Mouse (Mus musculus) thymus, adult 2 months (tissue): ENCODE measurements around the gene Rab24. TPM values are rescaled to one million over a fixed set of nuclear protein-coding genes. Genes with fewer than 3 reads are reported as not detected.
A peak's percentile ranks its signal among the peaks of the same experiment; 100 is the strongest.

ENCODE experiments used
- DNase-seq: peaks from one replicate; pipeline ENCODE4 v3.0.0; 2021
- H3K27ac ChIP-seq: fragments of 200-500 bp; 2 replicates; pipeline ENCODE4 v1.5.1; 2012; ENCODE audit warnings: low read length, control low read depth; ENCODE audit not compliant: control insufficient read depth, insufficient read depth
- H3K27me3 ChIP-seq: fragments of 200-500 bp; 2 replicates; pipeline ENCODE4 v1.6.1; 2012; ENCODE audit warnings: mild to moderate bottlenecking, low read length, moderate library complexity, mixed read lengths; ENCODE audit not compliant: control insufficient read depth, insufficient read depth
- H3K36me3 ChIP-seq: fragments of 200-500 bp; 2 replicates; pipeline ENCODE4 v1.6.1; 2012; ENCODE audit warnings: mild to moderate bottlenecking, low read length, moderate library complexity; ENCODE audit not compliant: control insufficient read depth, insufficient read depth
- H3K4me1 ChIP-seq: fragments of 200-500 bp; replicated peaks from 2 replicates; pipeline ENCODE4 v1.6.1; 2012; ENCODE audit warnings: low read length; ENCODE audit not compliant: control insufficient read depth, insufficient read depth
- H3K4me3 ChIP-seq: fragments of 200-500 bp; 2 replicates; pipeline ENCODE4 v1.5.1; 2012; ENCODE audit warnings: mild to moderate bottlenecking, low read length, control low read depth, moderate library complexity; ENCODE audit not compliant: control insufficient read depth, insufficient read depth
- CTCF ChIP-seq: fragments of 200-500 bp; IDR thresholded peaks from 2 replicates; pipeline ENCODE4 v1.5.1; 2012; ENCODE audit warnings: mild to moderate bottlenecking, control low read depth, low read length, moderate library complexity, borderline replicate concordance; ENCODE audit not compliant: control insufficient read depth, poor library complexity, insufficient read depth; ENCODE audit errors: extremely low read depth
- POLR2A ChIP-seq: fragments of 200-500 bp; IDR thresholded peaks from 2 replicates; pipeline ENCODE4 v1.6.1; 2012; ENCODE audit warnings: mild to moderate bottlenecking, low read length, control low read depth, moderate library complexity; ENCODE audit not compliant: control insufficient read depth, poor library complexity, insufficient read depth; ENCODE audit errors: extremely low read depth
- WGBS: fragments of 180-500 bp; shearing (Covaris S2); methylation state at CpG from one replicate; pipeline ENCODE4 v1.1.7; 2018; 5-methylcytosine and 5-hydroxymethylcytosine counted together
- polyA plus RNA-seq: library from polyadenylated mRNA; depleted of rRNA; stranded (reverse); fragments of >200 nt; gene quantifications from 2 replicates; pipeline ENCODE4 v1.2.3, GENCODE M21; 2012; rRNA removed

Gene Rab24
- polyA plus RNA-seq, result 112 and 119 TPM in 2 replicates

DNA sequence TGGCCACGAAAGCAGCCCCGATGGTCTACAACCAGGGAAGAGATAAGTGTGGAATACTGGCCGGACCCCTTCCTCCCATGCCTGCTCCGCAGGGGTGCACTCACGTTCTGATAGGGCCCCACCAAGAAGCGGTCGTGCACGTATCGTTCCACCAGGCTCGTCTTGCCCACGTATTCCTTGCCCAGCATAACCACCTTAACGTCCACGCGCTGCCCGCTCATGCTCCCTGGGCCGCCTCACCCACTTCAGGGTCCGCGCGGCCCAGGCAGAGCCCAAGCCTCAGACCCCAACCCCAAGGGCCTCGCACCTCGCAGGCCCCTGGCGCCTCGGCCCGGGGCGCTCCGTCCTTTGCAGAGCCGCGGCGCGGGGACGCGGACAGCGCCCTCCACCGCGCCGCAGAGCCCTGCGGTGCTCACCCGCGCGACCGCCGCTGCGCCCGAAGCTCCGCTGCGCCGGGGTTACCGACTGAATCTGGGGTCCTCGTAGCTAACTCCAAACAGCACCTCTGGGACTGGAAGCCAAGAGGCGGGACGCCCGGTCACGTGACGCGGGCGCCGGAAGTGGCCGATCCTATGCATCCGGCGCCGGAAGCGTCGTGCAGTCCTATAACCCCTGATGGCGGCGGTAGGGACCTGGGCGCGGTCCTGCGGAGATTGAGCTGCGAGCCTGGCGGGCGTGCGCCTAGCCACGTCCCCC lies at the start of gene Rab24:
Gene Rab24 (minus strand): TSS at position 513 of the 696 bp plus-strand sequence.
- peaks cover 20% of the 10 kb centered on the region for H3K4me1 ChIP-seq
- peak; percentile 79; the same call in 1 of the 2 replicates for TF ChIP-seq POLR2A
- 0 out of 2 replicates have a peak, but pooled peaks have one; percentile 32 for TF ChIP-seq CTCF
- H3K27ac ChIP-seq, result peak within 1 kb of the TSS; percentile 9; the same call in 1 of the 2 replicates
- H3K36me3 ChIP-seq, result peaks cover 24% of the 10 kb centered on the region
- no peaks in the 10 kb centered on the region for H3K27me3 ChIP-seq
- DNase-seq, result peak; percentile 89
- H3K4me3 ChIP-seq, result peak within 1 kb of the TSS; percentile 76
- under 1% methylated on average over 72 of the region's 73 CpGs for WGBS

DNA sequence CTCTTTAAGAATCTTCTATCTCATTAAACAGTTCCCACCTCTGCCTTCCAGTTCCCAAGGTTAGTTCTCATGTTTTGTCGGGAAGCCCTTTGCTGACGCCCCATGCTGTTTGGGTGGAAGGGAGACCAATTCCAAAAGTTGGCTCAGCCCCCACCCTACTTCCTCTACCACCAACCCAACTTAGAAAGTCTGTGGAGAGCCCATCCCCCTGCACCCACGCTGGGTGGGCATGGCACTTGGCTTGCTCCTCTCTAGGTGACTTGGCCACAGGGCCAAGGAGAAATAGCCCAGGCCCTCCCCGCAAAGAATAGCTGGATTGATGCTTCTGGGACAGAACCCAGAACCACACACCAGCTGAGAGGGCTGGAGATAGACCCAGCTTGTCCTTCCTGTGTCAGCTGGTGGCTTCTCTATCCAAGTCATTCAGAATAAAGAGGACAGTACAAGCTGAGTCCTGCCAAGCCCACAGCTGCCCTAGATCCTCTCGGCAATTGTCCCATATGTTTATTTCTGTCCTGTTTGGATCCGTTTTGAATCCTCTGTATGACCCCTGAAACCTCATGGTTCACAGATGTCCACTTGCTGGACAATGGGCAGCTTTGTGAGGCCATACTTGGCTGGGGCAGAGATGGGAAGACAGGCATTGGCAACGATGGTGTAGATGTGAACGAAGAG lies 49.4 kb upstream of the Rab24 start:
- Histone ChIP-seq H3K27me3 (no peaks in the 10 kb centered on the region), H3K4me3 (peak overlapping the region; percentile 38), H3K36me3 (no peaks in the 10 kb centered on the region), H3K27ac (peak overlapping the region; percentile 8; the same call in 1 of the 2 replicates), H3K4me1 (peaks cover 54% of the 10 kb centered on the region)
- TF ChIP-seq CTCF, result no peak
- DNase-seq, result peak; percentile 37
- WGBS, result 78% methylated on average over 8 of the region's 8 CpGs

DNA sequence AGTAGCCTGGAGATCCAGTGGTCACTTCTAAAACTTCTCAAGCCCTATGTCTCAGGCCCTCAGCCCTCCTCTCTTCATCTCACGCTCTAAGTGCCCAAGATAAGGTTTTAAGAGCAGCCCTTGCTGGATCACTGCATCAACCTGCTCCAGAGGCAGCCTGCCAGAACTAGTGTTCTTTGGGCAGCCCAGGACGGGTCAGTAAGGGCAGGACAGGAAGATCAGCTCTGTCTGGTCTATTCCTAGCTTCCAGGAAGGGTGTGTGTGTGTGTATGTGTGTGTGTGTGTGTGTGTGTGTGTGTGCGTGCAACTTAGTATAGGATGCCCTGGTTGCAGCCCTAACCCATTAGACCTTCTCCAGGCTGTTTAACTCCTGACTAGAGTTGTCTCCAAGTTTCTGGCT lies 48.5 kb upstream of the Rab24 start:
- peak overlapping the region; percentile 73 for H3K4me3 ChIP-seq
- no peaks in the 10 kb centered on the region for H3K36me3 ChIP-seq
- no peak for DNase-seq
- peaks cover 47% of the 10 kb centered on the region for H3K4me1 ChIP-seq
- 36% methylated on average over 3 of the region's 3 CpGs for WGBS
- no peaks in the 10 kb centered on the region for H3K27me3 ChIP-seq
- H3K27ac ChIP-seq, result peak overlapping the region; percentile 79
- TF ChIP-seq POLR2A, result no peak

DNA sequence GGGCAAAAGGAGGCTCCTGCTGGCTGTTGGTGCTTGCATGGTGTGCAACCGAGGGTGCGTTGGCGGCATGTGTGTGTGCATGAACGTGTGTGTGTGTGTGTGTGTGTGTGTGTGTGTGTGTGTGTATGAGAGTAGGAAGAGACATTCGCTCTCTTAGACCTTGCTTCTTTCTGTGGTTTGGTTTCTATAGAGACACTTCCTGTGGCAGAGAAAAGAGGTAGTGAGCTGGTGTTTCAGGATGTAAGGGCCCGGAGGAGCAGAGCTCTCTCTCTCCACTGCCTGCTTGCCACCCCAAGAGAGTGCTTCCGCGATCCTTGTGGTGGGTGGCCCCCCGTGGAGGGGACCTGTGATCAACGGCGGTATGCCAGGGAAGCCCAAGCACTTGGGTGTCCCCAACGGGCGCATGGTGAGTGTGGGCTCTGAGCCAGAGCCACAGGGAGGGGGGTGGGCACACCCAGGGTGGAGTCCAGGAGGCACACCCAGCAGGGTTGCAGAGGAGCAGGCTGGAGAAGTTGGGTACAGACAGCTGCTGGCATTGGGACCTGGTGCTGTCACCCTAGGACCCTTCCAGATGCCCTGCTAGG lies 47.9 kb upstream of the Rab24 start, which contains the start of gene Rgs14:
Gene Rgs14 (plus strand): TSS at position 202 of the 584 bp plus-strand sequence.
- peak; percentile 86 for DNase-seq
- Histone ChIP-seq H3K27me3 (no peaks in the 10 kb centered on the region), H3K4me3 (peak within 1 kb of the TSS; percentile 73), H3K27ac (peak within 1 kb of the TSS; percentile 79), H3K4me1 (peaks cover 43% of the 10 kb centered on the region), H3K36me3 (no peaks in the 10 kb centered on the region)
- 2% methylated on average over 13 of the region's 13 CpGs for WGBS
- no peak for TF ChIP-seq CTCF
- peak; percentile 80 for TF ChIP-seq POLR2A

DNA sequence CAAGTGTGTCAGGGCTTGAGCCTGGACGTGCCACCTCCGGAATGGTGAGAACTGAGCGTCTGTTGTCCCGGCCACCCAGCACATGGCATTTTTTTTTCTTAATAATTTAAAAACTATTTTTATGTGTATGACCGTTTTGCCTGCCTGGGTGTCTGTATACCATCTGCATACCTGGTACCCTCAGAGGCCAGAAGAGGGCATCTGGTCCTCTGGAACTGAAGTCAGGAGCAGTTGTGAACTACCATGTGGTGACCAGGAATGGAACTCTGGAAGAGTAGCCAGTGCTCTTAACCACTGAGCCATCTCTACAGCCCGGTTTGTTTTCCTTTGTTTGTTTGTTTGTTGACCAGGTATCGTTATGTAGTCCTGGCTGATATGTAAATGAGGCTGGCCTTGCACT lies 46.7 kb upstream of the Rab24 start:
- no peak overlapping the region for H3K4me3 ChIP-seq
- TF ChIP-seq CTCF, result no peak
- TF ChIP-seq POLR2A, result no peak
- H3K36me3 ChIP-seq, result no peaks in the 10 kb centered on the region
- H3K27me3 ChIP-seq, result no peaks in the 10 kb centered on the region
- peaks cover 31% of the 10 kb centered on the region for H3K4me1 ChIP-seq
- peak; percentile 39 for DNase-seq
- WGBS, result 75% methylated on average over 7 of the region's 7 CpGs
- H3K27ac ChIP-seq, result peak overlapping the region; percentile 43; the same call in 1 of the 2 replicates

DNA sequence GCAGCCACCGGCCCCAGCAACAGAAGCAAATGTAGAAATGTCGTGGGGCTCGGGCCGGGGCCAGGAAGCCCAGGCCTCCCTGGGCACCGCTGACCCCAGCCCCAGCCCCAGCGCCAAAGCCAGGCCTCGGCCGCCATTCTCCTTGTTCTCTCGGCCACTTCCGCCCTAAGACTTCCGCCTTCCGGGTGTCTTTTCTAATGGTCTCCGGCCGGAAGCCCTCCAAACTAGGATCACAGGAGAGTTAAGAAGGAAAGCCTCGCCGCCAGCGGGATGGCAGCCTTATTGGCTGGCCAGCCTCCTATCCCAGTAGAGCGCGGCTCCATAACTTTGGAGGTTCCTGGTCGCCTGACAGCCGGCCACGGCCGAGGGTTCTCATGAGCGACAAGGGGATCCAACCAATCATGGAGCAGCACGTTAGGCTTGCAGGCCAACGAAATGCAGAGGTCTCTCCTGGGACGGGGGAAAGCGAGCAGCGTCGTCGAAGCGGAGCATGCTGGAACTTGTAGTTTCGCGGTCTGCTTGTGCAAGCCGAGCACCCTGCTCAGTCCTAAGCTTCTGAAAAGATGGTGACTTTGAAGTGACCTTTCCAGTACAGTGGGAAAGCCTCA lies 40.8 kb upstream of the Rab24 start, which contains the start of gene Lman2:
Gene Lman2 (minus strand): TSS at position 331 of the 608 bp plus-strand sequence.
- Histone ChIP-seq H3K27ac (peak within 1 kb of the TSS; percentile 37), H3K4me1 (peaks cover 11% of the 10 kb centered on the region), H3K4me3 (peak within 1 kb of the TSS; percentile 93), H3K27me3 (no peaks in the 10 kb centered on the region), H3K36me3 (peaks cover 10% of the 10 kb centered on the region)
- TF ChIP-seq CTCF (peak; percentile 31; the same call in 1 of the 2 replicates), POLR2A (peak; percentile 65; the same call in 1 of the 2 replicates)
- under 1% methylated on average over 35 of the region's 35 CpGs for WGBS
- peak; percentile 90 for DNase-seq
